Mouse (Mus musculus) ovary, postnatal 14 days (tissue): ENCODE data around the gene Tmem45a.
A peak's percentile ranks its signal among the peaks of the same experiment; 100 is the strongest.

ENCODE experiments used
- DNase-seq: peaks from one replicate; pipeline ENCODE4 v3.0.0; 2022; ENCODE audit warnings: low spot score

Tmem45a gene

GRCm38 (mm10) chr16:56795481-56796139 lies 90.4 kb downstream of the Tmem45a start, which contains the start of gene Adgrg7:
TSS of gene Adgrg7 (minus strand) at chr16:56795855.
- DNase-seq, result no peak

GRCm38 (mm10) chr16:56794383-56795144 lies 91.4 kb downstream of the Tmem45a start:
- no peak for DNase-seq

- no peak for DNase-seq
These were observed 92.2 kb downstream of the Tmem45a start for GRCm38 (mm10) chr16:56793778-56794177.

- DNase-seq, result no peak
These were observed 100.0 kb downstream of the Tmem45a start for GRCm38 (mm10) chr16:56785943-56786342.

- peak; percentile 50 for DNase-seq
These were observed 114.5 kb downstream of the Tmem45a start for GRCm38 (mm10) chr16:56771163-56772105.
